Comparison of ENCODE assay signal across 11 mouse cellular contexts in genomic region chr12:7776335-7776734, GRCm38 (mm10).
DNase-seq lines count a peak whose midpoint lies in the region; ATAC-seq and TF ChIP-seq lines count a peak whose summit lies in the region.
"Had no signal": no experiment of that assay in that cellular context is flagged by ENCODE, and none has a peak within 500 bp of the region (broad histone marks: within the 10 kb centered on the region; RNA-seq: fewer than 3 reads in every experiment).

No protein-coding gene starts in this region.

- 72% methylated on average over 3 of the region's 3 CpGs for WGBS in kidney, embryonic 15.5 days
- WGBS in midbrain, embryonic 13.5 days, result 42% methylated on average over 3 of the region's 3 CpGs
- 79% methylated on average over 3 of the region's 3 CpGs for WGBS in kidney, adult 2 months
- WGBS in lung, adult 2 months, result 59% methylated on average over 3 of the region's 3 CpGs

- no peaks in the 10 kb centered on the region for H3K36me3 ChIP-seq in kidney, embryonic 15.5 days
- H3K36me3 ChIP-seq in midbrain, embryonic 13.5 days, result no peaks in the 10 kb centered on the region
- H3K36me3 ChIP-seq in kidney, adult 2 months (ENCODE audit: control insufficient read depth, insufficient read depth, low read length), result no peaks in the 10 kb centered on the region
- H3K36me3 ChIP-seq: G1E had no signal

- no peak for ATAC-seq in kidney, embryonic 15.5 days (replicated peaks; ENCODE audit: low FRiP score)
- ATAC-seq in midbrain, embryonic 13.5 days, result peak; percentile 26; the same call in 1 of the 2 replicates

- H3K4me1 ChIP-seq in kidney, embryonic 15.5 days, result no peaks in the 10 kb centered on the region
- peaks cover 13% of the 10 kb centered on the region for H3K4me1 ChIP-seq in midbrain, embryonic 13.5 days (replicated peaks)
- H3K4me1 ChIP-seq in kidney, adult 2 months (ENCODE audit: control insufficient read depth, insufficient read depth, low read length), result no peaks in the 10 kb centered on the region
- H3K4me1 ChIP-seq in lung, adult 2 months (ENCODE audit: control insufficient read depth, insufficient read depth, low read length), result no peaks in the 10 kb centered on the region

- no peaks in the 10 kb centered on the region for H3K9me3 ChIP-seq in kidney, embryonic 15.5 days (replicated peaks)
- no peaks in the 10 kb centered on the region for H3K9me3 ChIP-seq in midbrain, embryonic 13.5 days

- no peak overlapping the region for H3K4me2 ChIP-seq in kidney, embryonic 15.5 days
- H3K4me2 ChIP-seq in midbrain, embryonic 13.5 days (replicated peaks), result no peak overlapping the region

- H3K27ac ChIP-seq in kidney, embryonic 15.5 days, result no peak overlapping the region
- no peak overlapping the region for H3K27ac ChIP-seq in midbrain, embryonic 13.5 days
- H3K27ac ChIP-seq in kidney, adult 2 months (ENCODE audit: insufficient read depth, low read depth, low read length), result no peak overlapping the region
- H3K27ac ChIP-seq: left cerebral cortex, adult 2 months; macrophage had no signal

- no peaks in the 10 kb centered on the region for H3K27me3 ChIP-seq in kidney, embryonic 15.5 days
- H3K27me3 ChIP-seq in midbrain, embryonic 13.5 days, result no peaks in the 10 kb centered on the region
- H3K27me3 ChIP-seq in kidney, adult 2 months (replicated peaks; ENCODE audit: control insufficient read depth, insufficient read depth, low read length), result no peaks in the 10 kb centered on the region

- DNase-seq in kidney, postnatal 10 days, result peak; percentile 10
- DNase-seq in adipocyte (ENCODE audit: low spot score), result peak; percentile 3
- DNase-seq in embryo, embryonic 11 days, result peak; percentile 26
- DNase-seq in kidney, adult 2 months, result no peak
- DNase-seq in urinary bladder, postnatal 4 days (ENCODE audit: low spot score in 2 of 2), result no peak
- DNase-seq in lung, adult 2 months, result no peak

- TF ChIP-seq POLR2A in kidney, adult 2 months (IDR thresholded peaks at IDR 0.05; ENCODE audit: low read depth, low read length), result no peak
- TF ChIP-seq POLR2A in lung, adult 2 months (IDR thresholded peaks at IDR 0.05; ENCODE audit: borderline replicate concordance, extremely low read depth, low read depth, low read length), result no peak

- no peak overlapping the region for H3K9ac ChIP-seq in kidney, embryonic 15.5 days
- H3K9ac ChIP-seq in midbrain, embryonic 13.5 days (replicated peaks), result no peak overlapping the region

- TF ChIP-seq CTCF in kidney, adult 2 months (conservative IDR thresholded peaks at IDR 0.05; ENCODE audit: insufficient read depth, insufficient read length, low read depth, low read length), result no peak
- no peak for TF ChIP-seq CTCF in lung, adult 2 months (IDR thresholded peaks at IDR 0.05; ENCODE audit: insufficient read depth, low read length)

- H3K4me3 ChIP-seq in kidney, embryonic 15.5 days (replicated peaks), result no peak overlapping the region
- H3K4me3 ChIP-seq in midbrain, embryonic 13.5 days (replicated peaks), result no peak overlapping the region
- H3K4me3 ChIP-seq in kidney, adult 2 months (ENCODE audit: insufficient read depth, low read depth, low read length), result no peak overlapping the region
- no peak overlapping the region for H3K4me3 ChIP-seq in lung, adult 2 months (replicated peaks; ENCODE audit: extremely low read depth, low read depth, low read length)
- H3K4me3 ChIP-seq: left cerebral cortex, adult 2 months had no signal

Comparison
In these comparisons a context has a peak if more than half of its experiments do, and no peak if none do; other contexts are left out.
1. DNase-seq: peak in kidney, postnatal 10 days (single experiment), adipocyte (single experiment) and embryo, embryonic 11 days (single experiment); none in kidney, adult 2 months (single experiment), urinary bladder, postnatal 4 days (0 of 2) and lung, adult 2 months (single experiment).